Mouse (Mus musculus) kidney, postnatal 25 days (tissue): ENCODE measurements around the gene Igfbpl1.
A peak's percentile ranks its signal among the peaks of the same experiment; 100 is the strongest.

Experiments used
- DNase-seq, 2 experiments: peaks; one replicate each; pipeline ENCODE4 v3.0.0; 2021; ENCODE audit warnings: mixed read lengths in 2 of 2

The Igfbpl1 gene

DNA sequence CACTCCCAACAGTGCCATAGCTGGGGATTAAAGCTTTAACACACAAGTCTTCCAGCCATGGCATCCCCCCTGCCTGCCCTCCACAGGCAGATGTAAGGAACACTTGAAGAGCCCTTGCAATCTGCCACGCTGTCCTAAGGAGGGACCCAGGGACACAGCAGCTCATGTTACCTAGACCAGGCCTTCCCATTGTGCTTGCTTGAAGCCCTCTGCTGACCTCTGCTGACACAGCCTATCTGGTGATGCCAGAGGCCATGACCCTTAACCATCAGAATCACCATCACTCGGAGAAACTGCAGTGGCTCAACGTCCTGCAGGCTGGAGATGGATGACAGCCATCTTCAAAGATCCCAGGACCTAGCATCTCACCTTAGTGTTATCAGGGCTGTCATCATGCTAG lies 4.7 kb downstream of the Igfbpl1 start:
- DNase-seq, result no peak

DNA sequence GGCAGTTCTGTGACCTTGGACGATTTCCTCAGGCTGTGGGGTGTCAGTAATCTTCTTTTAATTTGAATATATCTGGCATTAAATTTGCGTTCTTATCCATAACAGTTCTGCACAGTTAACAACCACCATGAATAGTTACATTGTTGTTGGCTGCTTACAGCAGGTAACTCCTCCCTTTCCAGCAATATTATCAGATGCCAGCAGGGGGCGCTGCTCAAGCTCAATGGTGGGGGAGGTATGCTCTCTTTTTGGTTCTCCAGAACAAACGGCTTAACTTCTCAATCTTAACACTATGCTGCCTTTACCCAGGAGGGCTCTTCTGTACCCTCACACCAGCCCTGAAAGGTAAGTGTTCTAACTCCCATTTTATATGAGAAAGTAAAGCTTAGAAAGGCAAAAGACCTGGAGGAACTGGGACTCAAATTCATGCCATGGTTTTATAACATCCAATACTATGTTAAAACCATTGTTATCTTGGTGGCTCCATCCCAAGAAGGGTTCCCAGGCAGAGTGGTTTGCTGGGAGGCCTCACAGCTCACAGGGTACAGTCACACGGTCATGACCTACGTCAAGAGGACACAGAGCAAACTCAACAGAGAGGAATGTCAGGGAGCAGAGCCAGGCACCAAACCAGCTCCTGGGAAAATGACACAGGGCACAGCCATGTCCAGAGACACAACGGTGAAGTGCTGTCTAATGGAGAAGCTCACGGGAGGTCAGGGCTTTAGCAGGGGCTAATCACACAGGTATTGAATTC lies 6.5 kb downstream of the Igfbpl1 start:
- DNase-seq, result peak; percentile 59 to 73

DNA sequence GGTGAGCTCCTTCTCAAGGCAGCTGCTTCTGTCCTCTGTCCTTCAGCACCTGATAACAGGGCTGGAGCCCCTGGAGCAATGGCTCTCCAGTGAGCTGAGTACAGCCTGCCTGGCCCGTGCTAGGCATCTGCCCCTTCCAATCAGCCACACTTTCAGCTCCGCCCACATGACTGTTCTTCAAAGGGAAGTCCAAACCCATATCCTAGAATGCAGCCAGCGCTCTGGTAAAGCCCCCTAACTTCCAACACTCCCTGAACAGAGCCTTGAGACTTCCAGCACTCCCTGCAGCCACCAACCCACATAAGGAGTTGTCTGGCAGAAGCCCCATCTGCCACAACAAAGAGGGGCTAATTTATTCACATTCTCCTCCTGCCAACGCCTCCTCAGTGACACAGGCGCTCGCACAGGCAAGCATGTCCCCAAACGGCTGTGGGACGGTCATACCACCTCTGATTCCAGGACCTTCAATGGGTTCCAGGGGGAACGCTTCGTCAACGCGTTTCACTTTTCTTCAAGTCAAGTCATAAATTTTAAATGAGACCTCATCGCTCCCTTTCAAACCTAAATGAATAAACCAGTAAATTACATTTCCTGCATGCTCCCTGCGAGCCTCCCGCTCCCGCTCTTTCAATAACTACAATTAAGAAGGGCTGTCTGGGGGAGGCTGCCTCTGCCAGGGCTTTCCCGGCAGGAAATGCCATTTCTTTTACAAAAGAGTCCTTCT lies 7.4 kb downstream of the Igfbpl1 start:
- no peak for DNase-seq

DNA sequence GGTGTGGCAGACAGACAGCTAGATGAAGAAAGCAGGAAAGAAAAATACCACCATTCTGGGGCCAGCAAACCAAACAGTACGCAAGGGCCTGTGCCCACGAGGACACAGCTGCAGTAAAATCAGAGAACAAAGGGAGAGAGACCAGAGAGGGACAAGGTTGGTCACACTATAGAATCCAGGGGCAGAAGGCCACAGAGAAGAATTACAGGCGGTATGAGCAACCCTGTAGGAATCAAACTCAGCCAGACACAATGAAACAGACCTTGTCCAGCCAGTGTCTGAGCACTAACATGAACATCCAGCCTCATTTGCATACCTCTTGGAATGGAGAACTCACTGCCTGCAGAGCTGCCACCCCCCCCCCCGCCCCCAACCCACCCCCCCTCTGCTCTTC lies 7.9 kb downstream of the Igfbpl1 start:
- no peak for DNase-seq

DNA sequence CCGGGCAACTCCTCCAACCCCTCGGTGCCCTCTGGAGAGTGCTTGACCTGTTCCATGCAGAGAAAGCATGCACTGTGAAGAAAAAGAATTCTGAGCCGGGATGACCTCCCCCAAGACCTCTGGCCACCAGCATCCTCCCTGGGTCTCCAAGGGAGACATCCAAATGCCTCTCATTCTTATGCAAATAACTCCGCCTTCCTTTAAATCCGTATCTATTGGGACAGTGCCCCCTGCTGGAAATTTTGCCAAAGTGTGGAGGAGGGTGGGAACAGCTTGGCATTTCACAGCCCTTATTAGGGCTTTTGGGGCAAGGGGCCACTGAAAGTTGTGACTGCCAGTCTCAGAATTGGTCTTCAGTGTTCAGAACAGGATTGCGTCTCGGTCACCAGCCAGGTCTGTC lies 11.2 kb downstream of the Igfbpl1 start:
- peak in 1 of 2 experiments; percentile 61 for DNase-seq

DNA sequence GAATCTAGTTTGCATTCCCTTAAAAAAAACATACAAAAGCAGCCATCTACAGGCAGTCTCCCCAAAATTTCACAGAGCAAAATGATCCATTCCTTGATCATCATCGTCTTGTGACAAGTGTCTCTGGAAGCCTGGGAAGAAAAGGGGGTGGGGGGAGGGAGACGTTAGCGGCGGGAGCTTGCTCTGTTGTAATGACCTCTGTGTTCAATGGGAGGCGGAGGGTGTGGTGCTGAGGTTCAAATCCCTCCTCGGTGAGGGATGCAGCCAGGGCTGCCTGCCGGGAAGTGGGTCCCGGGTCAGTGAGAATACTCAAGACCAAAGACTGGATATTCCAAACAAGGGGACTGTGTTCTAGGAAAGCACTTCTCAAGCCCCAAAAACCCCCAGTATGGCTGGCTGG lies 15.5 kb downstream of the Igfbpl1 start:
- no peak for DNase-seq

DNA sequence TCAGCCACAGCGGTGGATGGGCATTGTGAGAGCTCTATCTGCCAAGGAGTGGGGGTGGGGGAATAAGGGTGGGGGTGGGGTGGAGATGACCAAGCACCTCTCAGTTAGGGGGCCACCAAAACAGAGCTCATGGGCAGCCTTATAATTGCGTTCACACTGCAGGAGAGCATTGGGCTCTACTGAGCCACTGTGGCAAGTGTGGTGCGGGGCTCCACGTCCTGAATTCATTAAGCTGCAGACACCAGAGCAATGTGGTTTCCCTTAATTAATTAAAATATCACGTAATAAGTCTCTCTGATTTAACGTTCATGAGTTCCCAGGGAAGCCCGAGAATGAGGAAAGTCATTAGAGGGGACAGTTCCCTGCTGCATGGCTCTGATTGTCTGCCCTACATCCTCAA lies 18.7 kb downstream of the Igfbpl1 start:
- DNase-seq, result no peak

DNA sequence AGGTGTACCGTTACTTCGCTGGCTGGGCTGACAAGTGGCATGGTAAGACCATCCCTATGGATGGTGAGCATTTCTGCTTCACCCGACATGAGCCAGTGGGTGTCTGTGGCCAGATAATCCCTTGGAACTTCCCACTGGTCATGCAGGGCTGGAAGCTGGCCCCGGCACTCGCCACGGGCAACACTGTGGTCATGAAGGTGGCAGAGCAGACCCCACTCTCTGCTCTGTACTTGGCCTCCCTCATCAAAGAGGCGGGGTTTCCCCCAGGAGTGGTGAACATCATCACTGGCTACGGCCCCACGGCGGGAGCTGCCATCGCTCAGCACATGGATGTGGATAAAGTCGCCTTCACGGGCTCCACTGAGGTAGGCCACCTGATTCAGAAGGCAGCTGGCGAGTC lies 23.8 kb downstream of the Igfbpl1 start:
- no peak for DNase-seq

DNA sequence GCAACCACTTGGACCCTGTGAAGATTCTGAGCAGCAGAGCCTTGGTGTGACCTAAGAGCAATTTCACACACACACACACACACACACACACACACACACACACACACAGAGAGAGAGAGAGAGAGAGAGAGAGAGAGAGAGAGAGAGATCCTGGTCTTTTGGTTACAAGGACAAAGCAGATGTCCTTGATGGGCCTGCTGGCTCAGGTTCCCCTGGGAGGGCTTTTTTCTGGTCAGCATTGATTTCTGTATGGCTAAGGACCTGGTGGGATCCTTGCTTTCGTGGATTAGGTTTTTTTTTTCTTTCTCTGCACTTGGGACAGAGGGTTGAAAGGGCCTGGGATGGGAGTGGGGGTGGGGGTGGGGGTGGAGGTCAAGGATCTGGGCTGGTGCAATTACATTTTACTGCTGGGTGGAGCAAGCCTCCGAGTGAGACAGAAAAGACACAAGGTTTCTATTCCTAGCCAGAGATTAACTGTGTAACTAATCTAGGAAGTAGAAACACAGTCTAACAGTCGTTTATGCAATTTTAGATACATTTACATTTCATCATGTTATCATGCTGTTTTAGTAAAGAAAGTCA lies 26.7 kb downstream of the Igfbpl1 start:
- DNase-seq, result no peak

DNA sequence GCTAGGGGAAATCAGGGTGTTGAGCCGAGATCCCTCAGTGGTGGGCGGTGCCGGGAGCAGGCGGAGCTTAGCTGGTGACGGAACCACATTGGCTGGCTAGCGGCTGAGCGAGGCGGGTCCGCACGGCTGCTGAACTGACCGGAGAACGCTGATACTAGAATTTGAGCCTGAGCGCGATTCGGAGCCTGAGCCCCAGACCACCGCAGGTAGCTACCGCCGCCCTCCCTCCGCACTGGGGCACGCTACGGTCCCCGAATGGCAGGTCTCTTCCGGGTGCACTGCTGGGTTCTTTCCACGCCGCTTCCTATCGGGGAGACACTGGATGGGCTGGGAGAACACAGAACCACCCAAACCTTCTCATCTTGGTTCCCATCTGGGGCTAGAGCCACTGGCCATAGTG lies 27.8 kb downstream of the Igfbpl1 start, which contains the start of gene Aldh1b1:
Gene Aldh1b1 (plus strand): TSS at position 59 of the 400 bp plus-strand sequence.
- peak; percentile 80 to 88 for DNase-seq

DNA sequence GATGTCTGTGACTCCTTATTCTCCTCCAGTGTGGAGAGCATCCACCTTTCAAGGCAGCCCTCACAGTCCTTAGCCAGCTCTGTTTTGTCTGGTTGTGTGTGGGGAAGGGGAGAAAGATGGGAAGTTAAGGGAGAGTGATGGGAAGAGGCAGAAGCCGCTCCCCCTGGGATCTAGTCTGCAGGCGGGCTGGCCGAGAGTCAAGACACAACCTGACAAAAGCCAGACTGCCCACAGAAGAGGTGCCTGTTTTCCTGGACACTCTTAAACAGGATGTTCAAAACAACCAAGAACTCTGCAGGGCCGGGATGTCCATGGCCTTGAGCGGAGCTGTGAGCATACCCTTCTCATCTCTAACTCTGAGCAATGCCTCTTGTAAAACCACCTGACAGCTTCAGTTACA lies 30.0 kb downstream of the Igfbpl1 start:
- no peak for DNase-seq

DNA sequence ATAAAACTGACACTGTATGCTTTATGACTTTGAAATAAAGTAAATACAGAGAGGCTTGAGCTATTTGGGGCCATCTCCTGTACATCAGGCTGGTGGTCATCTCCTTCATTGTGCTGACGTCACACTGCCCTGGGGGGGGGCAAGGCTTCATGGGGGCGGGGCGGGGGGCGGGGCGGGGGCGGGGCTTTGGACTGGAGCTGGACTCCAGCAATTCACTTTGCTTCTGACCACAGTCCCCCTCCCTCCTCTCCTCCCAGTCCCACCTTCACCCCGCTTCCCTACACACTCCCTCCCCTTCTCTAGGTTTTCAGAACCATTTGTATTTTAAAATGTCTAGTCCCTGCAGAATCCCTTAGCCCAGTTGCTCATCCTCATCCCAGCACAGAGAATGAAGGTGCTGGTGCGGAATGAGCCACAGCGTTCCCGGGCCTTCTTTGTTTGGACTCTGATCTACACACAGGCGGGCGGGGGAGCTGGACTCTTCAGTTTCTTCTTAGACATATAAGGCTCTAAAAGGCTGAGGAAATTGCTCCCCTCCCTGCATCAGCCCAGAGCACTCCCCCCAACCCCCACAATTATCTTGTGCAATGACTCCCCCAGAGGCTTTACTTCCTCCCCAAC lies 31.4 kb downstream of the Igfbpl1 start:
- DNase-seq, result peak; percentile 51 to 65

DNA sequence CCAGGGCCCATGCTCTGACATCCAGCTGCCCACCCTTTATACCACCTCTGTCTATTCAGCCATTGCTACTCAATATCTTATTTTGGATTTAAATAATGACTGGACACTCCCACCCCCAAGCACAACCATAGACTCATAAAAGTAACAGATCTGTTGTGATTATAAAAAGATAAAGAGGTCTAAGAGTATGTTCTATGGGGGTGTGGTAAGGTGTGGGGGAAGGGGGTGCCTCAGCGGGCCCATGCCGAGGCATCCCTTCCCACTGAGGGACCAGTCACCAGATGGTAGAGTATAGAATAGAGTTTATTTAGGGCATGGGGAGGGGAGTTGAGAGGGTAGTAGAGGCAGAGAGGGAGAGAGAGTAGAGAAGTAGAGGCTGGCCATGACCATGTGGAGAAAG lies 36.7 kb downstream of the Igfbpl1 start:
- no peak for DNase-seq

DNA sequence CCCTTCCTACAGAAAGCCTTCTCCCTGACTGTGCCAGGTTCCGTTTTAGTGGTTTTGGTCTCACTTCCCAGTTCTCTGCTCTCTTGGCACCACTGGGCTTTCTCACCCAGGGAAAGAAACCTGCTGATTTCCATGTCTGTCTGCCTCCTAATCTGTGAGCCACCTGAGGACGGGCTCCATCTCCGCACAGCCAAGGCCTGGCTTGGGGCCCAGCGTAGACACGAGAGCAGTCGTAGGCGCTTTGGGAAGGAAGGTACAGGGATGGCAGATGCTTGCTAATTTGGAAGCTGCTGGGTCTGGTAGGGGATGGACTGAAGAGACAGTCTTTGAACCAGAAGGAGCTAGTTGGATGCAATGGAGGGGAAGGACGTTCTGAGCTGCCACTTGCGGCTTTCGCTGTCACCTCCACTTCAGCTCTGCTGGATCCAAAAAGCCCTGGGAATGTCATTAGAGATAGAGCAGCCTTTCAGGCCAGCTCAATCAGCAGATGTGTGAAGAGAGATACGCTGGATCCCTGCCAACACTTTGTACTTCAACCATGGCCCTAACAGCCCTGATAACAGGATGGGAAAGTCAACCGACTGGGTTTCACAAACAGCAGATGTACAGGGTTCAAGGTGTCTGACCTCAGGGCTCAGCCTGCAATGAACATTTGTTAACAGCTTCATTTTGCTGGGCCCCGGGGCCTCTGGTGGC lies 37.3 kb downstream of the Igfbpl1 start:
- DNase-seq, result peak; percentile 41 to 51

DNA sequence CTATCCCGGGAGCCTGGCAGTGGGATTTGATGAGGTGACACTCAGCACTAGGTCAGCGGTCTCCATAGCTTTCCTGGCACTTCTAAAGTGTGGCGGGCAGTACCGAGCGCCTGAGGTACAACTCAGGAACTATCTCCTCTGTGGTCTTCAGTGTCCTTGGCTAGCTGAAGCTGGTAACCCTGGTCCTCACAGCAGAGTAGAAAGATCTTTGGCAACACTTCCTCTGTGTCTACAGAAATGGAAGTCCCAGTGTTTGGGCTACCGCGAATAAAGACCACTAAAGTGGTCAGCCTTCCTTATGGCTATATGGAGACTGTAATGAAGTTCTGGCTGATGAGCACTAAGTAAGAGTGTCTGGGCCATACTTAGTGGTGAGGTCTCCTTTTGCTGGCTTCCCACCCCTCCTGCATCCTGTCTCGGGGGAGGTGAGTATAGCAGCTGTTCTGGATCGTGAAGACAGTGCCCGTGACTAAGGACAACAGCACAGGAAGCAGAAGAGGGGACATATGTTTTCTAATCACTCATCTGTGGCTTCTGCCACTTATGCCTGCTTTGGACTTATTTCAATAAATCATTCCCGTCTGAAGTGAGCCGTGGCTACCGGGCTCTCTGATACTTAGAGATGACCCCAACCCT lies 38.2 kb downstream of the Igfbpl1 start:
- DNase-seq, result no peak

DNA sequence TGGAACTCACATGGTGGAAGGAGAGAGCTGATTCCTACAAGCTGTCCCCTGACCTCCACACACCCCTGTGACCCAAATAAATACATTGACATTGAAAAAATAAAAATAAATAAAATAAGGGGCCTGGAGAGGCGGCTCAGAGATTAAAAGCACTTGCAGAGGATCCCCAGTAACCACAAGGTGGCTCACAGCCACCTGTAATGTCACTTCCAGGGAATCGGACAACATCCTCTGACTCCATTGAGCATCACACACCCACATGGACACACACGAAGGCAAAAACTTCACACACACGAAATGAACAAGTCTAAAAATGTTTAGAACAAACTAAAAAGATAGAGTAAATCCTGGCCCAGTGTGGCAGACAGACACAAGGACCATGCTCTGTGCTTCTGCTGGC lies 40.0 kb downstream of the Igfbpl1 start:
- DNase-seq, result no peak

DNA sequence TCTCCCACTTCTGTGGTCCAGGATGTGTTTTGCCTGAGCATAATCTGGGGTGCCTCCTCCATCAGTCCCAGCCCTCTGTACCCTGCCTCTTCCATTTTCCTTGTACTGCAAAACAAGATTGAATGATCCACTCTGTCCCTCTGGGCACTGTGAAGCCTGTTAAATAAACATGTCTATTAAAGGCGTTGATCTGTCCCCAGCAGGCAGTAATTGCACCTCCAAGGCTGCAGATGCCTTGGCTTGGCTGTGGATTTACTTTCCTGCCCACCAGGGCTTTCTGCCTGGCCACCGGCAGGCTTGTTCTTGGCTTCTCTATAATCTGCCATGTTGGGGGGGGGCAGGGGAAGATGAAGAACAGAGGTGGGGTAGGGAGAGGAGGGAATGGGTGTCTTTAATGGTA lies 40.8 kb downstream of the Igfbpl1 start:
- no peak for DNase-seq

DNA sequence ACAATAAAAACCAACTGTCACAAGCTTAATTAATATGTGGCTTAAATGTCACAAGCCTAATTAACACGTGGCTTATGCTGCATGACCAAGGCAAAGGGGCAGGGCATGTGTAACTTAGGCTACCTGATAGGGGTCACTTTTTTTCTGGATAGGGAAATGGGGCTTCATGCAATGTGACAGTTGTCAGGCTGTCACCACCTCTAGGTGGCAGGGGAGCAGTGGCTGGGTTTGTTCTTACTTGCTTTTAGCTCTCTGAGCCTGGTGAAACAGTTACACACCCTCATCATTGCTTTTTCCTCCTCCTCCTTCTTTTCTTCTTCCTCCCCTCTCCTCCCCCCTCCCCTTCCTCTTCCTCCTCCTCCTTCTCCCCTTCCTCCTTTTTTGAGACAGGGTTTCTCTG lies 43.1 kb downstream of the Igfbpl1 start:
- no peak for DNase-seq

DNA sequence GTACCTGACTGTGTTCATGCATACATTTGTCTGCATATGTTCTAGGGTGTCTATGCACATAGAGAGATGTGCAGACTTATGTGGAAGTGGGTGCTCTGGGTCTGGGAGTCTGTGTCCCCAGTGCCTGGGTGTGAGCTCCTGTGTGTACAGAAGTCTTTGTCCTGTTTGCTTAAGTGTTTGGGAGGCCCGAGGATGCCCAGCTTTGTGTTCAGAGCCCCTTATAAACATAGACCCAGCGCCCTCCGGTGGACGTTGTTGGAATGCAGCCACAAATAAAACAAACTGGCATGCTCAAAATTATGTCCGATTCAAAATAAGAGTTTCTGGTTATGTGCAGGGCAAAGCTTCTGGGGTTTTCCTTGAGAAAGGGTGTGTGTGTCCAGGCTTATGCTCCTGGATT lies 55.1 kb downstream of the Igfbpl1 start:
- peak; percentile 58 to 66 for DNase-seq

DNA sequence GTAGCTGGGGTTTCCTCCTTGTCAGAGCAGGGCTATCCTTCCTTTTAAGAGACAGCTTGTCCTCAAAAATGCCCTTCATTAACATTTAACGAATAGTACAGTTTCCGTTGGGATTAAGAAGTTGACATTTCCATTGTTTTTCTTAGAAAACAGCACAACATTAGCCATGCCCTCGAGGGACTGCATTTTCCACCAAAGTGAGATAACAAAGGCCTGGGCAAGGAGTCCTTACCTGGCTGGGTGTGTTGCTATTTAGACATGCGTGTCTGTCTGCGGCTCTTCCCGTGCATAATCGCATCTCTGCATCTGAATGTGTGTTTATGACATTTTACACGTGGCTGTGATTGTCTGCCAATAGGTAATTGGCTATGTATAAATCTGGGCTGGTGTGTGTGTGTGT lies 55.5 kb downstream of the Igfbpl1 start:
- DNase-seq, result no peak

DNA sequence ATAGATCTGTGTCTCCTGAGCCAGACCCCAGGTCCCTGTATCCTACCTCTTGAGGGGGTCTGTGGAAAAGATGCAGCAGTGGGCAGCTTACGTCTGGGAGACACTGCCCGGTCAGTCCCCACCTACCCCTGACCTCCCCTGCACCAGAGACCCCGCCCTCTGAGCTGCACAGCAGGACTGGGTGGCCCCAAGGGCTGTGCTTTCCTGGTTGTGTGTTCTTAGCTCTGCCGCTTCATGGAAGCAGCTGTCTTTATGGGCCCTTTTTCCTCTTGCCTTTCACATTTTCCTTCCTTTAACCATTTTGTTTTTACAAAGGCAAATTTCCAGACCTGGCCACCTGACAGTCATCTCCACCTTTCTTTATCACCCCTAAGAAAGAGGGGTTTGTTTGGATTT lies 56.1 kb downstream of the Igfbpl1 start:
- DNase-seq, result no peak
